Mouse (Mus musculus): ENCODE results near the gene B3gnt6. TPM values are rescaled to one million over a fixed set of nuclear protein-coding genes. Genes with fewer than 3 reads are reported as not detected.
A peak's percentile ranks its signal among the peaks of the same experiment; 100 is the strongest.

The B3gnt6 gene
- polyA plus RNA-seq, 1 experiment from 2014 or later: not detected

DNA sequence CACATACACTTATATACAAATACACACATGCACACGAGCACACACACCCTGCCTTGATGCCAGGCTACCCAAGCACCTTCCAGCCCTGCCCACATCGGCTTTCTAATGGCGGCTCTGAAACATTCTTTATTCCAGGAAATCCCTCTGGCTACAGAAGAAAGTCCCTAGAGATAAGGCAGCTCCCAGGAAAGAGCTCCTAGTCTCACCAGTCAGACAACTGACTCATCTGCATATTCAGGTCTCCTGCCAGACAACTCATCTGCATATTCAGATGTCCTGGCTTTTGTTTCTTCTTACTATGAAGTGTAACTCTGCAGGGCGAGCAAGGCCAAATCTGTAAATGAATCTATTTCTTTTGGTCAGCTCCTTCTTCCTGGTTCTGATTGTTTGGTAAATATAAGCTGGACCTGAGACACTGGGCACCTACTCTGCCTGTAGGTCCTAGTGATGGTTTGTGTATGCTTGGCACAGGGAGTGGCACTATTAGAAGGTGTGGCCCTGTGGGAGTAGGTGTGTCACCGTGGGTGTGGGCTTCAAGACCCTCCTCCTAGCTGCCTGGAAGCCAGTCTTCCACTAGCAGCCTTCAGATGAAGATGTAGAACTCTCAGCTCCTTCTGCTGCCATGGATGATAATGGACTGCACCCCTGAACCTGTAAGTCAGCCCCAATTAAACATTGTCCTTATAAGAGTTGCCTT lies 41.5 kb downstream of the B3gnt6 start:
- Histone ChIP-seq H3K4me3 (no peak overlapping the region), H3K9ac (no peak overlapping the region), H3K27ac (no peak overlapping the region), H3K27me3 (no peaks in the 10 kb centered on the region; the same call in 1 of the 2 replicates), H3K36me3 (no peaks in the 10 kb centered on the region), H3K9me3 (no peaks in the 10 kb centered on the region), H3K4me1 (peaks cover 45% of the 10 kb centered on the region), H3K4me2 (replicated peaks) (no peak overlapping the region)
- WGBS: 65% methylated on average over 5 of the region's 5 CpGs
- no peak for ATAC-seq (ENCODE audit: low FRiP score, low read depth)

- no peak overlapping the region for H3K4me3 ChIP-seq
- H3K4me2 ChIP-seq (replicated peaks): no peak overlapping the region
- no peaks in the 10 kb centered on the region for H3K36me3 ChIP-seq
- no peak overlapping the region for H3K9ac ChIP-seq
- 66% methylated on average over 3 of the region's 3 CpGs for WGBS
- H3K4me1 ChIP-seq: peaks cover 52% of the 10 kb centered on the region
- no peak for ATAC-seq (ENCODE audit: low FRiP score, low read depth)
- no peaks in the 10 kb centered on the region for H3K9me3 ChIP-seq
- no peak overlapping the region for H3K27ac ChIP-seq
- no peaks in the 10 kb centered on the region; the same call in 1 of the 2 replicates for H3K27me3 ChIP-seq
Observed at GRCm38 (mm10) chr7:98156280-98156665, 43.0 kb downstream of the B3gnt6 start.

DNA sequence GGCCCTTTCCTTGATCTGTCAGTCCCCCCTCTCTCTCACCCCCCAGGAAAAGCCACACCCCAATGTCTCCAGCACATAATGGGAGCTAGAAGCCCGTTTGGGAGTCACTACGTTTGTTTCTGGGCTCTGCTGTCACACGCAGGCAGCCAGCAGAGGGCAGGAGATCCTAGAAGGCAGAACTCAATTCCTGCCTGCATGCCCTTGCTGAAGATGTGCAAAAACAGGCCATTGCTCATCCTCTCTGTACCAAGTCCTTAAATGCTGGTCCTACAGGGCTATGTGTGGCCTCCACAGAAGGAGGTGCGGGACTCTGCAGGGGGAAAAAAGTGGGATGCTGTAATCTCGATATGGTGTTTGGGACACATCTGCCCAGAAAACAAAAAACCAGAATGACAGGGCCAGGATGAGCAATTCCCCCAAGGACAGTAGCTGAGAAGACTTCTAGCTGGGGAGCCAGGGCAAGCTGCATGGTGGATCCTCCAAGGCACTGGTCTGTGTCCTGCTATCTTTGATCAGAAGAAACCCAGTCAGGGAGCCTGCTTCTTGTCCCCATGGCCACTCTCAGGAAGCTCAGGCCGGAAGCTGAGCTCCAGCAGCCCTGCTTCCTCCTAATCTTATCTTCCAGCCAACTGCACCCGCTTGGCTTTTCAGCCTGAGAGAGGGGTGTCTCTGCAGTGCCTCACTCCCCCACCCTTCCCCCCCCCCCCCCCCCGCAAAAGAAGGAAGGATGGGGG lies 43.6 kb downstream of the B3gnt6 start:
- Histone ChIP-seq H3K27ac (no peak overlapping the region), H3K4me1 (peaks cover 46% of the 10 kb centered on the region), H3K4me2 (replicated peaks) (no peak overlapping the region), H3K36me3 (no peaks in the 10 kb centered on the region), H3K9me3 (no peaks in the 10 kb centered on the region), H3K4me3 (no peak overlapping the region), H3K9ac (no peak overlapping the region), H3K27me3 (no peaks in the 10 kb centered on the region; the same call in 1 of the 2 replicates)
- ATAC-seq (ENCODE audit: low FRiP score, low read depth): no peak
- WGBS: 25% methylated on average over 7 of the region's 8 CpGs

- no peaks in the 10 kb centered on the region for H3K9me3 ChIP-seq
- peaks cover 45% of the 10 kb centered on the region for H3K4me1 ChIP-seq
- H3K4me3 ChIP-seq: no peak overlapping the region
- ATAC-seq (ENCODE audit: low FRiP score, low read depth): 0 out of 2 replicates have a peak, but pooled peaks have one; percentile 22
- H3K4me2 ChIP-seq (replicated peaks): no peak overlapping the region
- no peak overlapping the region for H3K9ac ChIP-seq
- H3K27me3 ChIP-seq: no peaks in the 10 kb centered on the region
- WGBS: 64% methylated on average over 5 of the region's 5 CpGs
- H3K36me3 ChIP-seq: no peaks in the 10 kb centered on the region
- H3K27ac ChIP-seq: no peak overlapping the region
Observed at GRCm38 (mm10) chr7:98153892-98154291, 45.4 kb downstream of the B3gnt6 start.

GRCm38 (mm10) chr7:98153345-98153744 lies 45.9 kb downstream of the B3gnt6 start:
- no peak overlapping the region for H3K4me3 ChIP-seq
- H3K9ac ChIP-seq: no peak overlapping the region
- no peaks in the 10 kb centered on the region for H3K27me3 ChIP-seq
- H3K9me3 ChIP-seq: no peaks in the 10 kb centered on the region
- no peaks in the 10 kb centered on the region for H3K36me3 ChIP-seq
- H3K4me2 ChIP-seq (replicated peaks): no peak overlapping the region
- peaks cover 39% of the 10 kb centered on the region for H3K4me1 ChIP-seq
- WGBS: 45% methylated on average over 3 of the region's 3 CpGs
- ATAC-seq (ENCODE audit: low FRiP score, low read depth): no peak
- no peak overlapping the region for H3K27ac ChIP-seq

GRCm38 (mm10) chr7:98152400-98152799 lies 46.9 kb downstream of the B3gnt6 start:
- Histone ChIP-seq H3K9ac (peak overlapping the region; percentile 10), H3K27me3 (no peaks in the 10 kb centered on the region), H3K27ac (no peak overlapping the region), H3K4me1 (peaks cover 34% of the 10 kb centered on the region), H3K4me2 (replicated peaks) (no peak overlapping the region), H3K36me3 (no peaks in the 10 kb centered on the region), H3K4me3 (no peak overlapping the region), H3K9me3 (no peaks in the 10 kb centered on the region)
- WGBS: 25% methylated on average over 8 of the region's 8 CpGs
- ATAC-seq (ENCODE audit: low FRiP score, low read depth): no peak

- Histone ChIP-seq H3K9ac (no peak overlapping the region), H3K27me3 (no peaks in the 10 kb centered on the region), H3K27ac (no peak overlapping the region), H3K4me3 (no peak overlapping the region), H3K36me3 (no peaks in the 10 kb centered on the region), H3K9me3 (no peaks in the 10 kb centered on the region), H3K4me2 (replicated peaks) (no peak overlapping the region), H3K4me1 (peaks cover 29% of the 10 kb centered on the region)
- 54% methylated on average over 5 of the region's 5 CpGs for WGBS
- ATAC-seq (ENCODE audit: low FRiP score, low read depth): no peak
Observed at GRCm38 (mm10) chr7:98150525-98150924, 48.8 kb downstream of the B3gnt6 start.

DNA sequence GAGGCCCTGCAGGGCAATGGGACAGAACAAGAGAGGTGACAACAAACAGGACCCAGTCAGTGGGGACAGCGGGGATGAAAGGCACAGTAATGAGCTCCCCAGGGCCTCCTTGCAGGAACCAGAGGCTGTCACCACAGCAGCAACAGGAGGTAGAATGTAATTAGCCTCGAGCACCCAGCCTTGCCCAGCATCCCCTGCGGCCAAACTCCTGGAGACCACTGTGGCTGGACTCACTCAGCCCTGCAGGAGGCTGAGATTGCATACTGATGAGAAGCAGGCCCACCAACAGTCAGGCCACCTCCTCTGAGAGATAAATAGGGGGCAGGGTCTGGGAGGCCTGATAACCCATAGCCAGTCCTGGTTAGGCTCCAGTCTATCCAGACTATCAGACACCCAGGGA lies 49.5 kb downstream of the B3gnt6 start:
- no peak overlapping the region for H3K27ac ChIP-seq
- 0 out of 2 replicates have a peak overlapping the region, but pooled peaks have one; percentile 25 for H3K9ac ChIP-seq
- H3K4me1 ChIP-seq: peaks cover 29% of the 10 kb centered on the region
- no peaks in the 10 kb centered on the region for H3K36me3 ChIP-seq
- H3K27me3 ChIP-seq: no peaks in the 10 kb centered on the region
- H3K4me3 ChIP-seq: no peak overlapping the region
- ATAC-seq (ENCODE audit: low FRiP score, low read depth): no peak
- H3K4me2 ChIP-seq (replicated peaks): no peak overlapping the region
- no peaks in the 10 kb centered on the region for H3K9me3 ChIP-seq
- 12% methylated on average over 3 of the region's 3 CpGs for WGBS

DNA sequence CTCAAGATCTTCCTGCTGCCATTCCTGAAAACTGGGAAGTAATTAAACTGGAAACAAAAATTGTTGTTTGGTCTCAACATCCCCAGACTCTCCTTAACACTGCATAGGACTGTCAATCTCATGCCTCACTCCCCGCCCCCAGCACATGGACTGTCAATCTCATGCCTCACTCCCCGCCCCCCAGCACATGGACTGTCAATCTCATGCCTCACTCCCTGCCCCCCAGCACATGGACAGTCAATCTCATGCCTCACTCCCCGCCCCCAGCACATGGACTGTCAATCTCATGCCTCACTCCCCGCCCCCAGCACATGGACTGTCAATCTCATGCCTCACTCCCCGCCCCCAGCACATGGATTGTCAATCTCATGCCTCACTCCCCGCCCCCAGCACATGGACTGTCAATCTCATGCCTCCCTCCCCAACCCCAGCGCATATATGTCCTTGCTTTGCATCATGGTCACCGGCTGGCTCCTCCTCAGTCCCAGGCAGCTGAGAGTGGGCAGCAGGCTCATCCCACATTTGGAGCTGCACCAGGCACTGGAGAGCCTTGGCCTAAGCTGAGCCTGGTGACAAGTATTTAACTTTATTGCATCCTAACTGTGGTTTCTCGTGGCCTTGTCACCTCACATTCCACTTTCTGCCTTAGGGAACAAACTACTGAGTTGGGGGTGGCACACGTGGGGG lies 50.4 kb downstream of the B3gnt6 start:
- WGBS: 65% methylated on average over 10 of the region's 10 CpGs
- ATAC-seq (ENCODE audit: low FRiP score, low read depth): no peak
- Histone ChIP-seq H3K4me2 (replicated peaks) (no peak overlapping the region), H3K27me3 (no peaks in the 10 kb centered on the region), H3K4me1 (peaks cover 25% of the 10 kb centered on the region), H3K36me3 (no peaks in the 10 kb centered on the region), H3K27ac (no peak overlapping the region), H3K9ac (no peak overlapping the region), H3K9me3 (no peaks in the 10 kb centered on the region), H3K4me3 (no peak overlapping the region)

GRCm38 (mm10) chr7:98147766-98148165 lies 51.5 kb downstream of the B3gnt6 start:
- Histone ChIP-seq H3K27ac (no peak overlapping the region), H3K9me3 (no peaks in the 10 kb centered on the region)

GRCm38 (mm10) chr7:98146447-98146845 lies 52.8 kb downstream of the B3gnt6 start:
- Histone ChIP-seq H3K27ac (no peak overlapping the region), H3K4me2 (replicated peaks) (no peak overlapping the region), H3K4me1 (peaks cover 14% of the 10 kb centered on the region), H3K36me3 (no peaks in the 10 kb centered on the region), H3K27me3 (no peaks in the 10 kb centered on the region), H3K9ac (no peak overlapping the region), H3K4me3 (no peak overlapping the region), H3K9me3 (no peaks in the 10 kb centered on the region)
- ATAC-seq (ENCODE audit: low FRiP score, low read depth): no peak
- 69% methylated on average over 8 of the region's 8 CpGs for WGBS

More at GRCm38 (mm10) chr7:98147766-98148165, 51.5 kb downstream of the B3gnt6 start:
- Histone ChIP-seq H3K4me1 (peaks cover 24% of the 10 kb centered on the region), H3K36me3 (no peaks in the 10 kb centered on the region), H3K27me3 (no peaks in the 10 kb centered on the region), H3K4me2 (replicated peaks) (no peak overlapping the region), H3K9ac (no peak overlapping the region), H3K4me3 (no peak overlapping the region)
- WGBS: 88% methylated on average over 8 of the region's 8 CpGs
- no peak for ATAC-seq (ENCODE audit: low FRiP score, low read depth)

GRCm38 (mm10) chr7:98145842-98146446 lies 53.3 kb downstream of the B3gnt6 start:
- ATAC-seq (ENCODE audit: low FRiP score, low read depth): no peak
- Histone ChIP-seq H3K4me1 (peaks cover 14% of the 10 kb centered on the region), H3K36me3 (no peaks in the 10 kb centered on the region), H3K4me2 (replicated peaks) (no peak overlapping the region), H3K4me3 (no peak overlapping the region), H3K9ac (no peak overlapping the region), H3K27me3 (no peaks in the 10 kb centered on the region), H3K27ac (no peak overlapping the region), H3K9me3 (no peaks in the 10 kb centered on the region)
- WGBS: 79% methylated on average over 12 of the region's 12 CpGs

Measured in limb, embryonic 13.5 days (tissue).